Mouse (Mus musculus): ENCODE measurements around the gene Foxk1.

GRCm38 (mm10) chr5:142483581-142483980 is 82.3 kb downstream of the Foxk1 start:
- TF ChIP-seq E2F4 (IDR thresholded peaks at IDR 0.05; ENCODE audit: borderline replicate concordance, low read depth, low read length) (no peak), CTCF (IDR thresholded peaks at IDR 0.05 in 2 of 3, conservative IDR thresholded peaks at IDR 0.05 in 1 of 3; ENCODE audit: control insufficient read depth in 1 of 3, insufficient read depth in 1 of 3, low read depth in 2 of 3, low read length in 3 of 3, poor library complexity in 1 of 3, severe bottlenecking in 1 of 3) (no peak), POLR2A (IDR thresholded peaks at IDR 0.05; ENCODE audit: control insufficient read depth in 1 of 2, insufficient read depth in 1 of 2, low read depth in 1 of 2, low read length in 2 of 2, poor library complexity in 1 of 2) (no peak), BHLHE40 (IDR thresholded peaks at IDR 0.05; ENCODE audit: borderline replicate concordance, low read depth, low read length) (no peak)

Data from MEL (cell line).